Mouse (Mus musculus): ENCODE measurements around the gene Zbtb49. TPM values are rescaled to one million over a fixed set of nuclear protein-coding genes. Genes with fewer than 3 reads are reported as not detected.
A peak's percentile ranks its signal among the peaks of the same experiment; 100 is the strongest.

Zbtb49 gene
- polyA plus RNA-seq, 1 experiment from 2014 or later = 24.7 TPM

DNA sequence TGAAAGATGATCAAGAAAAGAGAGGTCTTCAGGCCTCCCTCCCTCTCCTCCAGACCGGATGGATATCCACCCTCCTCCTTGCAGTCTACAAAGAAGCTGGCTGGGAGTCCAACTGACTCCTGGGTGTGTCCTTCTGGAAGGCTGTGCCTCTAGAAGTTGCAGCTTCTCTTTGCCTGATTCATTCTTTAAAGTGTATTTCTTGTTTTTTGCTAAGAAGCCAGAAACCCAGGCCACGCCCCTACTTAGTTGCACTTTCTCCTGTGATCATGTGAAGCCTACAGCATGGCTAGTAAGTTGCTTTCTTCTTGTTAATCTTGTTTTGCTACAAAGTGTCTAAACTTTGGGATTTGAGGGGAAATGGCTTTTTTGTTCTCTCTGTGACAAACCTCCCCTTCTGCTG, 33.3 kb downstream of the Zbtb49 start:
- H3K4me3 ChIP-seq (replicated peaks) = no peak overlapping the region
- H3K27ac ChIP-seq = no peak overlapping the region
- WGBS = 77% methylated on average over 2 of the region's 2 CpGs
- ATAC-seq (ENCODE audit: low FRiP score) = no peak
- no peaks in the 10 kb centered on the region for H3K27me3 ChIP-seq
- no peak overlapping the region for H3K9ac ChIP-seq
- no peaks in the 10 kb centered on the region for H3K9me3 ChIP-seq
- H3K36me3 ChIP-seq (replicated peaks) = no peaks in the 10 kb centered on the region
- H3K4me1 ChIP-seq = no peaks in the 10 kb centered on the region
- no peak overlapping the region for H3K4me2 ChIP-seq

DNA sequence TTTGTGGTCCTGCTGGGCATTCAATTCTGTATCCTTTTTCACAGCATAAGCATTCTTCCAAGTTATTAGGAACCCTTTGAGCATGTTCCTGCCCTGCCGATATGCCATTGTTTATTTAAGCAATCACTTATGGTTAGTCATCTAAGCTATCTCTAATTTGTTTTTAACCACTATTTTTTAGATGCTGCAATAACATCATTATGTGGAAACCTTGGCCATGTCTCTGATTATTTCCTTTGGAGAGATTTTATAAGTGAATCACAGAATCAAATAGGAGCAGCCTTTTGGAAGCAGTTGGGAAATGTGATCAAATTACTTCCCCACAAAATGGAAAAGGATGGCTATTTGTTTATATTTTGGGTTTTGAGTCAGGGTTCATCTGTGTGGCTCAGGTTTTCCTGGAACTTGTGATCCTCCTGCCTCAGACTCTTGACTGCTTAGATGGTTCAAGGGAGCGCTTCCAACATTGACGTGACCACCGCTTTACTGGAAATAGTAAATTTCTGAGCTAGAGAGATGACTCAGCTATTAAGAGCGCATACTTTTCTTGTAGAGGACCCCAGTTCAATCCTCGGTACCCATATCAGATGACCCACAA, 35.5 kb downstream of the Zbtb49 start:
- Histone ChIP-seq H3K27ac (no peak overlapping the region), H3K36me3 (replicated peaks) (no peaks in the 10 kb centered on the region)
- WGBS = 88% methylated on average over 6 of the region's 6 CpGs

DNA sequence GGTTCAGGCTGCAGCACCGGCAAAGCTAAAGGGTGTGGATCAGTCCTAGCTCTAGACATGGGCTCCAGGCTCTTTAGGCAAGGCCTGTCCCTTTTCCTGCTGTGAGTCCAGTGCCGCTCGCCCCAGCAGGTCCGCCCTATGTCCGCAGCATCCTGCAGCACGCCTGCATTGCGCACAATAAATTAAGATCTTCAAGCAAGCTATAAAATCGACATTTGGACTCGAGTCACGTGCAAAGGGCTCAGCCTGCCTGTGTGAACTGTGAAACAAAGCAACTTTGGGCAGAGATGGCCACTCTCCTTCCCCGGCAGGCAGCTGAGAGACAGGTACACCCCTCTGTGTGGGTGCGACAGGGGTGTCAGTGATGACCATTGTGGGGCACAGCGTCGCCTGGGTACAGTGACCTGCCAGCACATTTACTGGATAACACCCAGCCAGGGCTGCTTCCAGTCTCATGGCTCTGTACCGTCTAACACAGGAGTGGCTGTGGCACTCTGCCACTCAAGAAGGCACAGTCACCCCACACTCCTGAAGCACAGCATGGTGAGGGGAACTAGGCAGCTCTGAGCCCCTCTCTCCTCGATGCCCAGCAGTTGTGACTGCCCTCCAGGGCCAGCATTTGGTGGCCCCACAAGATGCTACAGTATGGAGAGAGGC, 45.9 kb downstream of the Zbtb49 start:
- no peak overlapping the region for H3K4me2 ChIP-seq
- H3K9ac ChIP-seq = no peak overlapping the region
- ATAC-seq (ENCODE audit: low FRiP score) = no peak
- H3K36me3 ChIP-seq (replicated peaks) = no peaks in the 10 kb centered on the region
- H3K27ac ChIP-seq = no peak overlapping the region
- H3K9me3 ChIP-seq = 0 out of 2 replicates have a peak, but pooled peaks cover 4% of the 10 kb centered on the region
- 86% methylated on average over 16 of the region's 16 CpGs for WGBS
- no peaks in the 10 kb centered on the region; the same call in 1 of the 2 replicates for H3K27me3 ChIP-seq
- H3K4me1 ChIP-seq = no peaks in the 10 kb centered on the region
- H3K4me3 ChIP-seq (replicated peaks) = no peak overlapping the region

More for the DNA sequence above, 35.5 kb downstream of the Zbtb49 start:
- H3K4me3 ChIP-seq (replicated peaks) = no peak overlapping the region
- ATAC-seq (ENCODE audit: low FRiP score) = no peak
- no peaks in the 10 kb centered on the region for H3K9me3 ChIP-seq
- no peaks in the 10 kb centered on the region for H3K27me3 ChIP-seq
- H3K9ac ChIP-seq = no peak overlapping the region
- no peak overlapping the region for H3K4me2 ChIP-seq
- H3K4me1 ChIP-seq = no peaks in the 10 kb centered on the region

DNA sequence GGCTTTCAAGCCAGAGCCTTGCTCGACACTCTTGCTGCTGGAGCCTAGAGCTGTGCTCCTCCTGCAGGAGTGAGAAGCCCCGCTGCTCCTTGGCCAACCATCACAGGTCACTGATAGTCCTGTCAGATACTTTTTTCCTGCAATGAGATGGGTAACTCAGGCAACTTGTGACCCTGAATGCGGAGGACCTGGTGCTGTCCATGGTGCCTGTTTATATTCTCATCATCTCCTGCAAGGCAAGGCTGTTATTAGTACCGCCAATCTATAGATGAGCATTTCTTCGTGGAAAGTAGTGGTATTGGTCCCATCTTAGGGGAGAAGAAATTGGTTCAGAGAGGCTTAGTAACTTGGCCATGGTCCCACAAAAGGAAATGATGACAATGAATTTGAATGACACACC, 46.5 kb downstream of the Zbtb49 start:
- H3K9me3 ChIP-seq = 0 out of 2 replicates have a peak, but pooled peaks cover 4% of the 10 kb centered on the region
- H3K4me3 ChIP-seq (replicated peaks) = no peak overlapping the region
- no peak for ATAC-seq (ENCODE audit: low FRiP score)
- no peaks in the 10 kb centered on the region for H3K4me1 ChIP-seq
- 63% methylated on average over 5 of the region's 5 CpGs for WGBS
- no peaks in the 10 kb centered on the region for H3K36me3 ChIP-seq (replicated peaks)
- peaks cover 2% of the 10 kb centered on the region; the same call in 1 of the 2 replicates for H3K27me3 ChIP-seq
- no peak overlapping the region for H3K9ac ChIP-seq
- no peak overlapping the region for H3K4me2 ChIP-seq
- H3K27ac ChIP-seq = no peak overlapping the region

DNA sequence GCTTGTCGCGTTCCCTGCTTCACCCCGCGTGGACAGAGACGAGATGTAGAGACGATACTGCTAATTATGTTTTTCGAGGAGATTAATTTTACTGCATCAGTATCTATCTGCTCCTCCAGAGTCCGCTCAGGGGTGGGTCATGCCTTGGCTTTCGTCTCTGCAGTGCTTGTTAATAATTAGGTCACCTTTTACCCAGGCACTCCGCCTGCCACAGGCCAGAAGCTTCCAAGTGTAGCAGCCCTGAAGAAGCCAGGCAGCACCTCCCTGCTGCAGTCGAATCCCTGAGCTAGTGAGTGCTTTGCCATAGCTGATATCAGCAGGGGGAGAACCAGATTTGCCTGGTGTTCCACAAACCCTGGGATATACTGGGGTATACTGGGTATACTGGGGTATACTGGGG, 51.8 kb downstream of the Zbtb49 start:
- Histone ChIP-seq H3K36me3 (replicated peaks) (no peaks in the 10 kb centered on the region), H3K27me3 (peaks cover 4% of the 10 kb centered on the region; the same call in 1 of the 2 replicates), H3K4me2 (no peak overlapping the region), H3K27ac (no peak overlapping the region), H3K9ac (no peak overlapping the region), H3K4me3 (replicated peaks) (no peak overlapping the region), H3K4me1 (no peaks in the 10 kb centered on the region), H3K9me3 (0 out of 2 replicates have a peak, but pooled peaks cover 4% of the 10 kb centered on the region)
- ATAC-seq (ENCODE audit: low FRiP score) = no peak
- WGBS = 80% methylated on average over 11 of the region's 11 CpGs

DNA sequence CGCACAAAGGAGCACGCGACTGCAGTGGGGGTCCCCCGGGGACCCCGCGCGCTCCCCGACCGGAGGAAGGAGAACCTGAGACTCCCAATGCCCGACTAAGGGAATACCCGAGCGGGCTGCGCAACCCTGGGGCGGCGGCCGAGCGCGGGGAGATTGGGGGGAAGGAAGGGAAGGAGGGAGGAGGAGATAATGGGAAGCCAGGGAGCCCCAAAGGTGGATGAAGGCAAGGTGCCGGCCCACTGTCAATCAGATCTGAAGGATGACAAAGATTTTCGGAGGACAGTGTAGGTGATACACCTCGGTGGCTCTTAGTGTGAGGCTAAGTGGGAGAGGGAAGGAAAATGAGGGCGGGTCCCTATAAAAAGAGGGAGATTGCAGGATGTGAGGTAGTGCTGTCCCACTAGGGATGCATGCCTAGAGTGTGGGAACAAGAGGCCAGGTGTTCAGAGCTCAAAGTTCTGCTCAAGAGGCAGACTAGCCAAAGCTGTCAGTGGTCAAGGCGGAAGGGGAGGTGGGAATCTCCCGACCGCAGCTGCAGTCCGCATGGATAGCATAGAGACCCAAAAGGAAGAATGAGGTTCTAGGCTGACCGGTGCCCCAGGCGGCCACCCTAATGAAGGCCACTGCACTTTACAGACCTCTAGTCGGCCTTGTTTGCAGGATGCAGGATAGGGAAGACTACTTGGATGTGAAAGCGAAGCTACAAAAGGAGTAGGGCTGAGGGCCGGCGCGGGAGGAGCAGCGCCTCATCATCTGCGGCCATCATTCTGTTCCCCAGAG, 60.4 kb downstream of the Zbtb49 start, which contains the start of gene Nsg1:
Gene Nsg1 (minus strand): TSS at position 274 of the 780 bp plus-strand sequence.
- H3K9me3 ChIP-seq = no peaks in the 10 kb centered on the region
- peak; percentile 44 for ATAC-seq (ENCODE audit: low FRiP score)
- H3K4me2 ChIP-seq = peak within 1 kb of the TSS; percentile 75
- 6% methylated on average over 35 of the region's 35 CpGs for WGBS
- peaks cover 29% of the 10 kb centered on the region for H3K36me3 ChIP-seq (replicated peaks)
- H3K4me3 ChIP-seq (replicated peaks) = peak within 1 kb of the TSS; percentile 77
- peak within 1 kb of the TSS; percentile 88 for H3K27ac ChIP-seq
- peaks cover 32% of the 10 kb centered on the region for H3K27me3 ChIP-seq
- peaks cover 37% of the 10 kb centered on the region for H3K4me1 ChIP-seq
- H3K9ac ChIP-seq = peak within 1 kb of the TSS; percentile 90

DNA sequence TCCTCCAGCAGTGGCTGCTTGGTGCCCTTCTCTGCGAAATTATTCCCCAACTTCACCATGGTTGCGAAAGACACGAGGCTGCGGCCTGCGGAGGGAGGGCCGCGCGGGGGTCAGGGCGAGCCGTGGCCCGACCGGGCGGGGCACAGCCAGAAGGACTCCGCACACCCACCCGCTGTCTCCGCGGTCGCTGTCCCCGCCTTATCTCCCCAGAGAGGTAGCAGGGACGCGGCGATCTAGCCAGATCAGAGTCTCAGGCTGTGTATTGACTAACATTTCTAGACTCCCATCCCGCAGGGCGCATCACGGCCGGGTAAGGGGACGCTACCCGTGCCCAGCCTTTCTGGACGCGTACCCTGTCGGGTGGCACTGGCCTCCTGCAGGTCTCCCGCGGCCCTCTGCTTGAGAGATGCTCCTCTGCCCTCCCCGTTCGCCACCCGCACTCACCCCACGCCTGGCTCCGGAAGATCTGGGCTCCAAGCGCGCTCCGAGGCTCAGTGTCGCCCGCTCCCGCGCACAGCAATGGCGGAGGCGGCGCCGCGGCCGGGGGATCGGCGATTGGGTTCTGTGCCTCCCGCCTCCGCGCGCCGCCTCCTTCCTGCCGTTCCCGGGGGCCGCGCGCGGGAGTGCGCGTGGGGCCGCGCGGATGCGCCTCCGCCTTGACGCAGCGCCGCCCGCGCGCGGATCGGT, 61.2 kb downstream of the Zbtb49 start:
- ATAC-seq (ENCODE audit: low FRiP score) = peak; percentile 87
- no peaks in the 10 kb centered on the region for H3K9me3 ChIP-seq
- H3K9ac ChIP-seq = peak overlapping the region; percentile 90
- H3K4me1 ChIP-seq = peaks cover 40% of the 10 kb centered on the region
- H3K4me2 ChIP-seq = peak overlapping the region; percentile 75
- peaks cover 32% of the 10 kb centered on the region for H3K27me3 ChIP-seq
- peaks cover 36% of the 10 kb centered on the region for H3K36me3 ChIP-seq (replicated peaks)
- peak overlapping the region; percentile 88 for H3K27ac ChIP-seq
- peak overlapping the region; percentile 77 for H3K4me3 ChIP-seq (replicated peaks)
- under 1% methylated on average over 72 of the region's 79 CpGs for WGBS

DNA sequence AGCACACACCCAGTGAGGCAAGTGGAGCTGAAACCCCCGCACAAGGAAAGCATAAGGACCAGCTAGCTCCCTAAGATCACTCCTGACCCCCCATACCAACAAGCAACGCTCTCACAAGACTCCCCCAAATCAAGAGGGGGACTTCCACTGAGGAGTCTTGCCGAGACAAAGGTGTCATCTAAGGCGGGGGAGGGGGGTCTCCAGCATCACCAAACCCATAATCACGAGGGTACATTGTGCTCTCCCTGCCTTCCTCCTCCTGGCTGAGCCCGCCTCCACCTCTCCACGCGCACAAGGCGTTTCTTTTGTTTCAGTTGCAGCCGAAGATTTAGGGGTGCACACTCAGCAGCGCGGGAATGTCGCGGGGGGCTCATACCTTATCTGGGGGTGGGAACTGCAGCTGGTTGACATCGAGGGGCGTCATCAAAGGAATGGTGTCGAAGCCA, 61.7 kb downstream of the Zbtb49 start:
- Histone ChIP-seq H3K27ac (peak overlapping the region; percentile 88), H3K27me3 (peaks cover 32% of the 10 kb centered on the region), H3K4me1 (peaks cover 46% of the 10 kb centered on the region), H3K9me3 (no peaks in the 10 kb centered on the region), H3K36me3 (replicated peaks) (peaks cover 42% of the 10 kb centered on the region), H3K4me2 (peak overlapping the region; percentile 75), H3K9ac (peak overlapping the region; percentile 90), H3K4me3 (replicated peaks) (peak overlapping the region; percentile 77)
- WGBS = 1% methylated on average over 17 of the region's 17 CpGs
- ATAC-seq (ENCODE audit: low FRiP score) = peak; percentile 62

DNA sequence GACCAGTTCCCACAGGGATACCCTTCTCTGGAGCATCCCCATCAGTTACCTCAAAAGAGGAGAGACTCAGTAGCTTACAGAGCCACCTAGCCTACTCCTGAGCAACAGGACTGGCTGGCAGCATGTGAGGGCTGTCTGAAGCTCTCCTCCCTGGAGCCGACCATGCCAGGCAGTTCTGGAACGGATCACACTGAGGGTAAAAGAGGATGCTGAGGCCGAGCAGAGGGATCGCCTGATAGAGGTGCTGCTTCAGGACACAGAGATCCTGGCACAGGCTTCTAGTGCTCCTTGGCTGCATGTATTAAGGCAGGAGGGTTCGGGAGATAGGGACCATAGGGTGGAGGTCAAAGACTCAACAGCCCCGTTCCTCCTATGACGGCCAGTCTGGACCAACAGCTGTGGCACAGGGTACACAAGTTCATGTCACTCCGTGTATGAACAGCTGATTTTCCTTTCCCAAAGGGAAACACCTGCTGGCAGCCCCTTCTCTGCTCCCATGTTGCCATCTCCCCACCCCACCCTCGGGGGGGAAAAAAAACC, 62.7 kb downstream of the Zbtb49 start:
- H3K9ac ChIP-seq = peak overlapping the region; percentile 90
- H3K27ac ChIP-seq = no peak overlapping the region
- peaks cover 52% of the 10 kb centered on the region for H3K36me3 ChIP-seq (replicated peaks)
- peaks cover 27% of the 10 kb centered on the region for H3K27me3 ChIP-seq
- H3K4me2 ChIP-seq = peak overlapping the region; percentile 75
- H3K9me3 ChIP-seq = no peaks in the 10 kb centered on the region
- 66% methylated on average over 9 of the region's 9 CpGs for WGBS
- ATAC-seq (ENCODE audit: low FRiP score) = no peak
- peak overlapping the region; percentile 77 for H3K4me3 ChIP-seq (replicated peaks)
- H3K4me1 ChIP-seq = peaks cover 55% of the 10 kb centered on the region

DNA sequence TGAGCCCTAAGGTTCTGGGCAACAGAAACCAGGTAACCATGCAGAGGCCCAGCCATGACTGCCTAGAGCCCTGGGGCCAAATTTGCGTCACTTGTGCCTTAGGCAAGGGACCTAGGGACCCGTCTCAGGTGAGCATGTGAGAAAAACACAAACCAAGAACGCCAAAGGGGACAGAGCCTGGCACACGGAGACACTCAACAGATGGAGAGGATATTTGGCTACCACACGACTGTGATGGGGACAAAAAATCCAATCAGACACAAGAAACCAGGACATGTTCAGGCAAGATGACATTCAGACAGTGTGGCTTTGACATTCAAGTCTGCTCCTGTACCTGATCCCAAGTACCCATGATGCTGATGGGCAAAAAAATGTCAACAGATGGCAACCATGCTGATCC, 66.6 kb downstream of the Zbtb49 start:
- peak overlapping the region; percentile 2 for H3K4me2 ChIP-seq
- 90% methylated on average over 5 of the region's 5 CpGs for WGBS
- H3K9me3 ChIP-seq = no peaks in the 10 kb centered on the region; the same call in 1 of the 2 replicates
- no peaks in the 10 kb centered on the region for H3K27me3 ChIP-seq
- no peak overlapping the region for H3K9ac ChIP-seq
- peaks cover 66% of the 10 kb centered on the region for H3K4me1 ChIP-seq
- H3K4me3 ChIP-seq (replicated peaks) = no peak overlapping the region
- H3K27ac ChIP-seq = no peak overlapping the region
- peaks cover 90% of the 10 kb centered on the region for H3K36me3 ChIP-seq (replicated peaks)
- no peak for ATAC-seq (ENCODE audit: low FRiP score)

DNA sequence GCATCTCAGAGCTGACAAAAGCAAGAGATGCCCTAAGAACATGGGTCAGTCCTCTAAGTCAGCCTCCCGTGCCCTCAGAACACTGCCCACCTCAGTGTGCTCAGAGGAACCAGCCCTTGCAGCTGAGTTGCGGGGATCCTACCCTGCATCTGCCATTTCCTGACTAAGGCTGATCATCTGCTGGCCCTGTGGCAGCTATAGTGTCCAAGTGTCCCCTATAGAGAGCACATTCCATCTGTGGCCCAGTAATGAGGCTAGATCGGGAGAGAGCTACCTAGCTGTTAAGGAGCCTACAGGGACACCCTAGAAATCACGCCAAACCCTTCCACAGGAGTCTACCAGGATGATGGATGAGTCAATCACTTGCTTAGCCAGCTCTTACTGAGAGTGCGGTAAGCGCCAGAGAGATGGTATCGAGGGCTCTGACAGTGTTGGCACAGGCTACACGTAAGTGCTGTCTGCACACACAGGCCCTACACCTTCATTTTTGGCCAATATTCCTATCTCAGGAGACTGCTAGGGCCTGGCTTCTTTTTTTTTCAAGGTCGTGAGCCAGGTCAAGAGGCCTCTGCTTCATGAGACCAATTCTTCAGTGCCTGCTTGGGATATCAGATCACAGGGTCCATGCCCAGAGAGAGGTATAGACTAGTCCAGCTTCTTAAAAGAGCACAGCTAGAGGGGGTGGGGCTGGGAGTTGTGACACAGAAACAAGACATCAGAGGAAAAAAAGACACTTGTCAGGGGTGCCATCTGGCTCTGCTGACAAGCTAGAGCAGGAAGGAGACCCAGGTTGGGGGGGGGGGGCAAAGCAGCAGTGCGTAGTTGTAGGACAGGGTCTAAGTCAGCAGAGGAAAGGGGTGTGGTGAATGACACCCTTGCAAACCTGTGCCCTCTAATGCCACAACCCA, 67.8 kb downstream of the Zbtb49 start:
- Histone ChIP-seq H3K27me3 (no peaks in the 10 kb centered on the region), H3K36me3 (replicated peaks) (peaks cover 99% of the 10 kb centered on the region), H3K9ac (peak overlapping the region; percentile 36; the same call in 1 of the 2 replicates), H3K4me2 (no peak overlapping the region; the same call in 1 of the 2 replicates), H3K4me3 (replicated peaks) (no peak overlapping the region), H3K9me3 (no peaks in the 10 kb centered on the region; the same call in 1 of the 2 replicates), H3K4me1 (peaks cover 60% of the 10 kb centered on the region), H3K27ac (0 out of 2 replicates have a peak overlapping the region, but pooled peaks have one; percentile 5)
- no peak for ATAC-seq (ENCODE audit: low FRiP score)
- WGBS = 94% methylated on average over 10 of the region's 10 CpGs

Measured in forebrain, embryonic 12.5 days (tissue).